Mouse (Mus musculus): ENCODE results near the gene Slc8b1. TPM values are rescaled to one million over a fixed set of nuclear protein-coding genes. Genes with fewer than 3 reads are reported as not detected.
A peak's percentile ranks its signal among the peaks of the same experiment; 100 is the strongest.

Gene Slc8b1
- 1 to 10 TPM; 4.5 to 7.5 TPM for total RNA-seq (2021)
- long read RNA-seq, experiment 1, transcript Slc8b1-201 (16 exons, 2,898 nt) = major isoform, 5 of 16 reads
- long read RNA-seq, experiment 1, partial matches to known transcripts = 1 of 16 reads
- long read RNA-seq, experiment 1, other reads (novel, unspliced or antisense) = 10 of 16 reads
- long read RNA-seq, experiment 2, partial matches to known transcripts = 0 of 8 reads
- long read RNA-seq, experiment 2, other reads (novel, unspliced or antisense) = 5 of 8 reads

DNA sequence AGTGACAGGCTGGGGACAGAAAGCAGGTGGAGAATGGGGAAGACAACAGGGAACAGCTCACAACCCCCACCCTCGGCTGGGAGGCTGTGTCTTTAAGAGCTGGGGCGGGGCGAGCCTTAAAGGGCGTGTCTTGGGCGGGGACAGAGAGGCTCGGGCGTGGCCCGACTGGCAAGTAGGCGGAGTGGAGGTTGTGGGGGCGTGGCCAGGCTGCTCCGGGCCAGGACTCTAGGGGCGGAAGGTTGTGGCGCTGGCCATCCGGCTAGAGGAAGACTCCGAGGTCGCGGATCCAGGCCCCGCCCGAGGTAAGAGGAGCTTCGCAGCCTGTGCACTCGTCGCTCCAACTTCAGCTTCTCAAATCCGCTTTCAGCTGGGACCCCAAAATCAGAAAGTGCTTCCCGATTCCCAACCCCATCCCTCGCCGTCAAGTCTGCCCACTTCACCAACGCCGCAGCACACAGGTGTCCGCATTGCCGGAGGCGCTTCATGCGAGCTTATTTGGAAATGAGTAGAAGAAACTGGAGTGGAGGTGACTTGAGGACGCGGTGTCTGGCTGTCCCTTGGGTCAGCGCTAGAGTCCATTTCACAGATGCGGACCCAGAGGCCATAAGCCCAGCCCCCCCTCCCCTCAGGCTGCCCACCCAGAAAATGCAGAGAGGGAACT is at the start of gene Slc8b1:
Gene Slc8b1 (plus strand): TSS at position 187 of the 661 bp plus-strand sequence.
- peak within 1 kb of the TSS; percentile 60 for H3K4me3 ChIP-seq
- peak within 1 kb of the TSS; percentile 20; the same call in 1 of the 2 replicates for H3K27ac ChIP-seq
- no peak for TF ChIP-seq CTCF (IDR thresholded peaks at IDR 0.05)
- peak; percentile 81 to 86 for DNase-seq (ENCODE audit: extremely low spot score in 1 of 2, low spot score in 2 of 2)
- intact Hi-C loops (cut with DNase I) = no loop called here

DNA sequence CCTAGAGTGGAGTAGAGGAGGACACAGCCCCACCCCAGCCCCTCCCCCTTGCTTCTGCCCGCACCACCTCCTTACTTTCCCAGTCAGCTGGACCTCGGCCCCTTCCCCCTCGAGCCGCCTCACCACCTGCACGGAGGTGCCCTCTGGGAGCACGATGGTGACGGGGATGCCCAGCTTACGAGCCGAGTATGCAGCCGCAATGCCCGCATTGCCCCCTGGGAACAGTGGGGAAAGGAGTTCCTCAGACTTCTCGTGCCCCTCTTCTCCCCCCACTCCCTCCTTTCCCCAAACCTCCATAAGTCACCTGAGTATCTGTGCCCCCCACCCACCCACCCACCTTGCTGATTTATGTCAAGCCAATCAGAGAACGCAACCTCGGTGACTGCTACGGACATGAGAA is 49.1 kb upstream of the Slc8b1 start:
- Histone ChIP-seq H3K27ac (no peak overlapping the region), H3K4me3 (no peak overlapping the region)
- intact Hi-C loops (cut with DNase I) = no loop called here
- TF ChIP-seq CTCF (IDR thresholded peaks at IDR 0.05) = no peak
- DNase-seq (ENCODE audit: extremely low spot score in 1 of 2, low spot score in 2 of 2) = no peak

DNA sequence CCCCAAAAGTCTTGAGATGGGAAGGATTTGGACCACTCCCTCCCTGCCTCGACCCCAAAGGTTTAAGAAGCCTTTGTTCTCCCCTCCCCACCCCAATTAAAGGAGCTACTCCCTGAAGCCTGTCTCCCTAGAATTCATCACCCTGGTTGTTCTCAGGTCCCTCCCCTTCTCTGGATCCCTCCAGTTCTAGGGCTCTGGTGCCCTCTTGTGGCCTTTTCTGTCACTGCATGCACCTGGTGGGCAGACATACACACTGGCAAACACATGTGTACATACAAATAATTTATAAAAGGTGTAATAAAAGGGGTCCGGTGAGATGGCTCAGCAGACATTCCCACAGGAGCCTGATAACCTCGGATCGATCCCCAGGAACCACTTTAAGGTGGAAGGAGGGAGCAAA is 46.6 kb upstream of the Slc8b1 start:
- H3K27ac ChIP-seq = no peak overlapping the region
- intact Hi-C loops (cut with DNase I) = no loop called here
- no peak for DNase-seq (ENCODE audit: extremely low spot score in 1 of 2, low spot score in 2 of 2)
- H3K4me3 ChIP-seq = no peak overlapping the region
- TF ChIP-seq CTCF (IDR thresholded peaks at IDR 0.05) = peak; percentile 30

DNA sequence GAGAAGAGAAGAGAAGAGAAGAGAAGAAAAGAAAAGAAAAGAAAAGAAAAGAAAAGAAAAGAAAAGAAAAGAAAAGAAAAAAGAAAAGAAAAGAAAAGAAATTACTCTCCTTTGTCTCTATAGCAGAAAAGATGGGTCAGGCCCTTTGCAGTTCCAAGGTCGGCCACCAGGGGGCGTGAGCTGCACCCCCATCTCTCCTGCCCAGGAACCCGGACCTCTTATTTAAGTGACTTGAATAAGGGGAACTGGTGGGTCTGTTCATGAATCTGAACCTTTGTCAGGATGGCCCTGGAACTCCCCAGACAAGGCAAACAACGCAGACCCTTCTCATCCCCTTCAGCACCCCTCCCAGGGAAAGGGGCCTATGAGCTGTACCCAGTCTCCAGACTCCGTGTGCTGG is 45.9 kb upstream of the Slc8b1 start:
- intact Hi-C loops (cut with DNase I) = no loop called here
- H3K4me3 ChIP-seq = no peak overlapping the region
- peak; percentile 67 for TF ChIP-seq CTCF (IDR thresholded peaks at IDR 0.05)
- no peak for DNase-seq (ENCODE audit: extremely low spot score in 1 of 2, low spot score in 2 of 2)
- H3K27ac ChIP-seq = no peak overlapping the region

DNA sequence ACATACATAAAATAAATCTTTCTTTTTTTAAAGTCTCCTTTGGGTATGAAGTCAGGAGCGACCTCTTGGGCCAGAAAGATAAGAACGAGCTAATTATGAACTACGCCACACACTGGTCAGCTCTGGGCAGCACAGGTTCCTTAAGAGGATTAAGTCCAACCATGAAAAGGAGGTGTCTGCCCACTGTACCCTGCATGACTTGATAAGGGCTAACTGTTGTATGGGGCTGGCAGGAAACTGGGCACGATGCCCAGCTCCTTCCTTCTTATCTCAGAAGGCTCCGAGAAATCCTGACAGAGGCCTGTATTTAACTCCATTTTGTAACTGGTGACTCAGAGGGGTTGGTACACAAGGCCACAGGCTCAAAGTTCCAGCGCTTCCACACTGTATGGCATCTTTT is 45.1 kb upstream of the Slc8b1 start:
- DNase-seq (ENCODE audit: extremely low spot score in 1 of 2, low spot score in 2 of 2) = no peak
- no peak overlapping the region for H3K4me3 ChIP-seq
- no peak overlapping the region for H3K27ac ChIP-seq
- intact Hi-C loops (cut with DNase I) = no loop called here
- no peak for TF ChIP-seq CTCF (IDR thresholded peaks at IDR 0.05)

DNA sequence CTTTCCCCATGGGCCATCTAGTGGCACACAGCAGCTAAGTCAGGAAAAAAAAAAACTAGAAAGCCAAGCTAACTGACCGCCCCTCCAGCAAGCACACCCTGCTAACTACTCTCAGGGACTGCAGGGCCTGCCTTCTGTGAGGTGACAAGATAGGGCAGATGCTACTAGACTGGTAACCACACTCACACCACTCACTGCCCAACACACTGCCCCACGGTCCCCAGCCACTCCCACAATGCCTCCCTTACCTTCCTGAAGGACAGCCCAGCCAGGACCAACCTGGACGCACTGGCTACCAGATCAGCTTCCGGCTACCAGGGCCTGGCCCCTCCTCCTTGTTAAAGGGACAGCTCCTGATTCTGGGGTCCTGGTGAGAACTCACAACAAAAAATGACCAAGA is 43.9 kb upstream of the Slc8b1 start:
- DNase-seq (ENCODE audit: extremely low spot score in 1 of 2, low spot score in 2 of 2) = no peak
- no peak; the same call in 1 of the 2 replicates for TF ChIP-seq CTCF (IDR thresholded peaks at IDR 0.05)
- peak overlapping the region; percentile 7; the same call in 1 of the 2 replicates for H3K4me3 ChIP-seq
- intact Hi-C loops (cut with DNase I) = no loop called here
- no peak overlapping the region for H3K27ac ChIP-seq

DNA sequence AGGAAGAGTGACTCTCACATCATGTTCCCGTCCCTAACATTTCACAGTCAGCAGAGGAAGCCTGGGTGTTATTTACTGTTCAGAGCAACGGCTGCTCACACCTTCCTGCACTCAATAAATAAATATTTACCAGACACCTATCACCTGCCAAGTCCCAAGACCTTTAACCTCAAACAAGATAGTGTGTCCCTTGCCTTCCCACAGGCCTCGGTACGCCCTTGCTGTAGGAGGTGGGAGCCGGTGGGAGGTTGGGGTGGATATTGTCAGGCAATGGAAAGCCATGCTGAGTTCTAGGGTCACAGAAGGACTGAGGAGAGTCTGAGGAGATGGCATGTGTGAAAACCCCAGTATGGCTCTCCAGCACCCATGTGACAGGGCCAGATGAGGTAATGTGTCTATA is 42.6 kb upstream of the Slc8b1 start:
- no peak overlapping the region for H3K27ac ChIP-seq
- H3K4me3 ChIP-seq = no peak overlapping the region
- DNase-seq (ENCODE audit: extremely low spot score in 1 of 2, low spot score in 2 of 2) = no peak
- intact Hi-C loops (cut with DNase I) = no loop called here
- TF ChIP-seq CTCF (IDR thresholded peaks at IDR 0.05) = no peak

DNA sequence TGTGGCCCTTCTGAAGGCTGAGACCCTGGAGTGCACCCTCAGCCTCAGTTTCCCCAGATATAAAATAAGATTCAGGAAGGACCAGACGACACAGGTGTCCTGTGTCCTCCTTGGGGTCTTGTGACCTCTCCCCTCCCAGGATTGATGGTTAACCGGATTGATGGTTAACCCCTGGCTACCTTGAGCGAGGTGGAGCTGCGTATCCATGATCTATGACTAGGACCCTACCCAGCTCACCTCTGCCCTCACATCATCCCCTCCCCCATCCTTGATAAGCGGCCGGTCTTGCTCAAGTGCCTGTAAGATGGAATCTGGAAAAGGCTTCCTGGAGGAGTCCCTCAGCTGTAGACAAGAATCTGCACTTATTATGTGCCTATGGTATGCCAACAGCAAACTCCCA is 42.1 kb upstream of the Slc8b1 start:
- no peak for DNase-seq (ENCODE audit: extremely low spot score in 1 of 2, low spot score in 2 of 2)
- Histone ChIP-seq H3K4me3 (no peak overlapping the region), H3K27ac (no peak overlapping the region)
- no peak for TF ChIP-seq CTCF (IDR thresholded peaks at IDR 0.05)
- intact Hi-C loops (cut with DNase I) = no loop called here

DNA sequence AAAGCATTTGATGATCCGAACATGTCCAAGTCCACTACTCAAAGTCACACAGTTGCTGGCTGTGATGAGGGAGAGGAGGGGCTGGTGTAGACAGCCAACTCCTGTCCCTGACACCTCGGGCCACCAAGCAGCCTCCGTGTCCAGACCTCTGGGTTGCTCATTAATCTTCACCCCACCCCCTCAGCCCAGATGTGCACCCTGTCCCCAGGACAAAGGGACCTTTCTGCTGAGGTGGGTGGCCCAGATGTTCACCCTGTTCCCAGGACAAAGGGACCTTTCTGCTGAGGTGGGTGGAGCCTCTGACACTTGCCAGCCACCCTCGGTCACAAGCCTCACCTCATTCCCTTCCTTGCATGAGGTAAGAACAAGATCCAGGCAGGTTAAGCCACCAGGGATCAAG is 39.4 kb upstream of the Slc8b1 start:
- Histone ChIP-seq H3K4me3 (no peak overlapping the region), H3K27ac (no peak overlapping the region)
- DNase-seq (ENCODE audit: extremely low spot score in 1 of 2, low spot score in 2 of 2) = no peak
- no peak for TF ChIP-seq CTCF (IDR thresholded peaks at IDR 0.05)
- intact Hi-C loops (cut with DNase I) = no loop called here

DNA sequence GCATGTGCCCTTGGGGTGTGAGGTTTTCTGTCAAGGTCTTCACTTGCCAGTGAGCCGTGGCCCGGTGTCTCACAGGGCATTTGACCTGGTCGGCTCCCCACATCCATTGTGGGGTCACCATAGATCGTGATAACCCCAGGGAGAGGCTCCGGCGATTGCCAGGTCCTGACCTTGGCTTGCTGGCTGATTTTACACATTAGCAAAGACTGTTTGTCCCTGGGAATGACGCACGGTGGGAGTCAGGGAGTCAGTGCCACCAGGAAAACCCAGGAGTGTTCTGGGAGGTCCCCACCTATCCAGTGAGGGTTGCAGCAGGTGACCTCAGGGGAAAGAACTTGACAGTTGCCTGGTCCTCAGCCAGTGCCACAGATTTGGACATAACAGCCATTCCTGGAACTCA is 38.2 kb upstream of the Slc8b1 start, which contains the start of gene Sdsl:
Gene Sdsl (minus strand): TSS at position 41 of the 400 bp plus-strand sequence.
- Histone ChIP-seq H3K27ac (no peak within 1 kb of the TSS), H3K4me3 (no peak within 1 kb of the TSS)
- no peak for DNase-seq (ENCODE audit: extremely low spot score in 1 of 2, low spot score in 2 of 2)
- TF ChIP-seq CTCF (IDR thresholded peaks at IDR 0.05) = no peak
- intact Hi-C loops (cut with DNase I) = no loop called here

DNA sequence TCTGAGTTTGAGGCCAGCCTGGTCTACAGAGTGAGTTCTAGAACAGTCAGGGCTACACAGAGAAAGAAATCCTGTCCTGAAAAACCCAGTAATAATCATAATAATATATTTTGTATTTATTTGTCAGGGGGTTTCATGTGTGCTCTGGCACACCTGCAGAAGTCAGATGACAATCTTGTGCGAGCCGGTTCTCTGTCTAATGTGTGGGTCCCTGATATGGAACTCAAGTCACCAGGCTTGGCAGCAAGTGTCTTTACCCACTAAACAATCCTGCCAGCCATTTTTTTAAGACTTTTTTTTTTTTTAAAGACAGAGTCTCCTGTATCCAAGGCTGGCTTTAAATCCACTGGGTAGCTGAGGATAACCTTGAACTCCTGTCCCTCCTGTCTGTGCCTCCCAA is 37.6 kb upstream of the Slc8b1 start:
- H3K4me3 ChIP-seq = no peak overlapping the region
- no peak for TF ChIP-seq CTCF (IDR thresholded peaks at IDR 0.05)
- H3K27ac ChIP-seq = no peak overlapping the region
- intact Hi-C loops (cut with DNase I) = no loop called here
- no peak for DNase-seq (ENCODE audit: extremely low spot score in 1 of 2, low spot score in 2 of 2)

DNA sequence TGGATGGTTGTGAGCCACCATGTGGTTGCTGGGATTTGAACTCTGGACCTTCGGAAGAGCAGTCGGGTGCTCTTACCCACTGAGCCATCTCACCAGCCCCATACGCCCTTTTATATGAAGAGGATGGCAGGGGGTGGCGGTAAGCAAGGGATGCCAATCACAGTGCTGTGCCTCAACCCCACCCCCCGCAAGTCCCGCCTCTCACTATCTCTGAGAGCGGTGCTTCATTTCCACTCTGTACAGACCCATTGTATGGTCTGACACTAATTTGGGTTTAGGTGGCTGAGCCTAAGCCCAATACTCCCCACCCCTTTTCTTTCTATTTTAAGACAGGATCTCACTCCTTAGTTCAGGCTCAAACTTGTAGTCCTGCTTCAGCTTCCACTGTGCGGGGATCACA is 35.1 kb upstream of the Slc8b1 start:
- DNase-seq (ENCODE audit: extremely low spot score in 1 of 2, low spot score in 2 of 2) = no peak
- no peak overlapping the region for H3K4me3 ChIP-seq
- H3K27ac ChIP-seq = no peak overlapping the region
- intact Hi-C loops (cut with DNase I) = no loop called here
- no peak for TF ChIP-seq CTCF (IDR thresholded peaks at IDR 0.05)

DNA sequence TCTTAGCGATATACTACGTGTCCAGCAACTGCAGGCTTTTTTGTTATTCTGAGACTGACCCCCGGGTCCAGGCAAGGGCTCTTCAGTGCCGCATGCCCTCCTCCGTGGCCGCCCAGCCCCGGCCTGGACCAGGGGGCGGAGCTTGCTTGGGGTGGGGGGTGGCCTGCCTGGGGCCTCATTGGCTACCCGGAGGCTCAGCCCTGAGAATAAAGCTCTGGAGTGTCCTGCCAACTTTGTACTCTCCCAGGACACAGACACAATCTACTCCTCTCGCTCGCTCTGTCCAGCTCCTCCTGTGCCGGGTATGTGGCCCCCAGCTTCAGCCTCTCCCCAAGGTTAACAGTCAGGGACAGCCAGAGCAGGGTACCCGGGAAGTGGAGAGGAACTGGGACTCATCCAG is 34.7 kb upstream of the Slc8b1 start, which contains the start of gene Sds:
Gene Sds (plus strand): TSS at position 231 of the 400 bp plus-strand sequence.
- no peak for DNase-seq (ENCODE audit: extremely low spot score in 1 of 2, low spot score in 2 of 2)
- no peak within 1 kb of the TSS for H3K4me3 ChIP-seq
- intact Hi-C loops (cut with DNase I) = no loop called here
- no peak within 1 kb of the TSS for H3K27ac ChIP-seq
- no peak for TF ChIP-seq CTCF (IDR thresholded peaks at IDR 0.05)

Data from left cerebral cortex, adult 2 months (tissue).